Mouse (Mus musculus) brain, embryonic 14.5 days (tissue): ENCODE measurements around the gene Prss22. TPM values are rescaled to one million over a fixed set of nuclear protein-coding genes. Genes with fewer than 3 reads are reported as not detected.
A peak's percentile ranks its signal among the peaks of the same experiment; 100 is the strongest.

Source experiments
- DNase-seq: peaks from one replicate; pipeline ENCODE4 v3.0.0-alpha.2; 2011; ENCODE audit warnings: low read depth
- CTCF ChIP-seq: fragments of 200-500 bp; IDR thresholded peaks from 2 replicates; pipeline ENCODE4 v1.5.1; 2012; ENCODE audit warnings: inconsistent platforms, mild to moderate bottlenecking, moderate library complexity, borderline replicate concordance; ENCODE audit not compliant: insufficient read depth, insufficient read length; ENCODE audit errors: extremely low read depth
- POLR2A ChIP-seq: fragments of 200-500 bp; IDR thresholded peaks from 2 replicates; pipeline ENCODE4 v1.6.1; 2012; ENCODE audit warnings: mild to moderate bottlenecking, inconsistent platforms, borderline replicate concordance; ENCODE audit not compliant: poor library complexity, insufficient read depth, insufficient read length, severe bottlenecking; ENCODE audit errors: extremely low read depth
- polyA plus RNA-seq: library from polyadenylated mRNA; depleted of rRNA; stranded (reverse); fragments of >200 nt; gene quantifications from 2 replicates; pipeline ENCODE4 v1.2.3, GENCODE M21; 2012

Prss22 gene
- polyA plus RNA-seq, 1 experiment: not detected

- no peak for DNase-seq
- no peak for TF ChIP-seq POLR2A
- TF ChIP-seq CTCF: peak; percentile 60
Observed at GRCm38 (mm10) chr17:24015727-24016126, 17.8 kb upstream of the Prss22 start.

GRCm38 (mm10) chr17:24014433-24014965, 16.6 kb upstream of the Prss22 start:
- no peak for DNase-seq

GRCm38 (mm10) chr17:24012921-24013320, 15.0 kb upstream of the Prss22 start:
- peak; percentile 5 for DNase-seq
- no peak for TF ChIP-seq CTCF
- TF ChIP-seq POLR2A: no peak

More at GRCm38 (mm10) chr17:24014433-24014965, 16.6 kb upstream of the Prss22 start:
- no peak for TF ChIP-seq CTCF
- TF ChIP-seq POLR2A: no peak

GRCm38 (mm10) chr17:24009617-24010016, 11.7 kb upstream of the Prss22 start:
- no peak for DNase-seq
- TF ChIP-seq CTCF (no peak), POLR2A (no peak)

GRCm38 (mm10) chr17:24008105-24008504, 10.2 kb upstream of the Prss22 start:
- TF ChIP-seq POLR2A: no peak
- no peak for TF ChIP-seq CTCF
- DNase-seq: no peak

- no peak for DNase-seq
- no peak for TF ChIP-seq POLR2A
- no peak for TF ChIP-seq CTCF
Observed at GRCm38 (mm10) chr17:24007391-24007790, 9.5 kb upstream of the Prss22 start.

GRCm38 (mm10) chr17:24006930-24007329, 9.0 kb upstream of the Prss22 start:
- no peak for TF ChIP-seq POLR2A
- no peak for TF ChIP-seq CTCF

GRCm38 (mm10) chr17:24005049-24005448, 7.1 kb upstream of the Prss22 start:
- no peak for DNase-seq

More at GRCm38 (mm10) chr17:24006930-24007329, 9.0 kb upstream of the Prss22 start:
- no peak for DNase-seq

GRCm38 (mm10) chr17:24004071-24004665, 6.3 kb upstream of the Prss22 start:
- TF ChIP-seq POLR2A (no peak), CTCF (no peak)
- no peak for DNase-seq

More at GRCm38 (mm10) chr17:24005049-24005448, 7.1 kb upstream of the Prss22 start:
- TF ChIP-seq POLR2A (no peak), CTCF (no peak)

GRCm38 (mm10) chr17:24000404-24000803, 2.5 kb upstream of the Prss22 start:
- no peak for DNase-seq
- TF ChIP-seq POLR2A: no peak
- TF ChIP-seq CTCF: no peak

- TF ChIP-seq CTCF: no peak
- no peak for TF ChIP-seq POLR2A
- no peak for DNase-seq
Observed at GRCm38 (mm10) chr17:23998383-23998782, 483 bp upstream of the Prss22 start.

GRCm38 (mm10) chr17:23995421-23995820, 2.5 kb downstream of the Prss22 start:
- no peak for DNase-seq
- TF ChIP-seq CTCF: peak; percentile 6; the same call in 1 of the 2 replicates
- no peak for TF ChIP-seq POLR2A

GRCm38 (mm10) chr17:23994667-23995066, 3.2 kb downstream of the Prss22 start:
- no peak for TF ChIP-seq CTCF
- no peak for TF ChIP-seq POLR2A
- DNase-seq: no peak
